Mouse (Mus musculus) heart, postnatal 0 days (tissue): ENCODE data around the gene Nt5c. TPM values are rescaled to one million over a fixed set of nuclear protein-coding genes. Genes with fewer than 3 reads are reported as not detected.

Experiments used
- ATAC-seq: fragments of 200-750 bp; cut with Nextera tagmentation; 2 replicates; pipeline ENCODE4 v1.8.0; 2017; ENCODE audit warnings: low read depth, moderate number of reproducible peaks, moderate library complexity; ENCODE audit not compliant: insufficient read depth
- DNase-seq: peaks from one replicate; pipeline ENCODE4 v3.0.0-alpha.2; 2016; ENCODE audit warnings: low spot score
- H3K27ac ChIP-seq: fragments of 300-500 bp; sonication (generic); 2 replicates; pipeline ENCODE4 v1.5.1; 2014; ENCODE audit warnings: low read depth, mild to moderate bottlenecking
- H3K27me3 ChIP-seq: fragments of 300-500 bp; sonication (generic); 2 replicates; pipeline ENCODE4 v1.6.1; 2014; ENCODE audit warnings: low read length, mixed read lengths; ENCODE audit not compliant: control insufficient read depth, insufficient read depth
- H3K36me3 ChIP-seq: fragments of 300-500 bp; sonication (generic); replicated peaks from 2 replicates; pipeline ENCODE4 v1.6.1; 2014; ENCODE audit warnings: low read length, mixed read lengths; ENCODE audit not compliant: control insufficient read depth, insufficient read depth
- H3K4me1 ChIP-seq: fragments of 300-500 bp; sonication (generic); 2 replicates; pipeline ENCODE4 v1.6.1; 2014; ENCODE audit warnings: antibody characterized with exemption; ENCODE audit not compliant: control insufficient read depth, insufficient read depth
- H3K4me2 ChIP-seq: fragments of 300-500 bp; sonication (generic); 2 replicates; pipeline ENCODE4 v1.6.1; 2014; ENCODE audit warnings: low read depth, mild to moderate bottlenecking, low read length, moderate library complexity
- H3K4me3 ChIP-seq: fragments of 300-500 bp; sonication (generic); 2 replicates; pipeline ENCODE4 v1.5.1; 2014; ENCODE audit warnings: low read depth, low read length
- H3K9ac ChIP-seq: fragments of 300-500 bp; sonication (generic); replicated peaks from 2 replicates; pipeline ENCODE4 v1.6.1; 2014; ENCODE audit warnings: low read depth, low read length, mixed read lengths
- H3K9me3 ChIP-seq: fragments of 300-500 bp; sonication (generic); replicated peaks from 2 replicates; pipeline ENCODE4 v1.6.1; 2016; ENCODE audit warnings: low read length; ENCODE audit not compliant: control insufficient read depth
- CTCF ChIP-seq: IDR thresholded peaks from 2 replicates; pipeline ENCODE4 v1.5.1; 2016; ENCODE audit warnings: antibody characterized with exemption, control low read depth, low read depth
- EP300 ChIP-seq: IDR thresholded peaks from 2 replicates; pipeline ENCODE4 v1.6.1; 2016; ENCODE audit warnings: antibody characterized with exemption, low read depth
- WGBS: fragments of 180-500 bp; shearing (Covaris S2); extraction: QIAGEN DNeasy Blood & Tissue Kit; methylation state at CpG from one replicate; pipeline ENCODE4 v1.1.7; 2014; 5-methylcytosine and 5-hydroxymethylcytosine counted together
- microRNA-seq: library from miRNA; unstranded; fragments of <30 nt; microRNA quantifications from one replicate; pipeline ENCODE4, GENCODE M21; 2016
- polyA plus RNA-seq: library from polyadenylated mRNA; unstranded; fragments of >200 nt; fragmentation: Nextera tagmentation; extraction: Ambion mirVana; gene quantifications from 2 replicates; pipeline ENCODE4 v1.2.1, GENCODE M21; 2015
- total RNA-seq: library from RNA; depleted of rRNA; stranded (reverse); fragments of >200 nt; gene quantifications from 2 replicates; pipeline ENCODE4 v1.2.3, GENCODE M21; 2014; ENCODE audit warnings: low replicate concordance; rRNA removed

Gene Nt5c
- total and polyA plus RNA-seq, 2 experiments from 2014 or later: 24.5 to 53.7 TPM

- WGBS: 41% methylated on average over 15 of the region's 15 CpGs
- Histone ChIP-seq H3K4me3 (no peak overlapping the region), H3K27me3 (no peaks in the 10 kb centered on the region), H3K9me3 (no peaks in the 10 kb centered on the region), H3K27ac (no peak overlapping the region), H3K36me3 (no peaks in the 10 kb centered on the region), H3K4me2 (no peak overlapping the region), H3K4me1 (peaks cover 3% of the 10 kb centered on the region), H3K9ac (no peak overlapping the region)
- TF ChIP-seq CTCF: no peak
- TF ChIP-seq EP300: no peak
- no peak for DNase-seq
- no peak for ATAC-seq
Observed at GRCm38 (mm10) chr11:115441417-115441816, 50.2 kb downstream of the Nt5c start.

Small RNAs within 50 kb of the gene (microRNA-seq; reads per million reads assigned to microRNA genes)
- gene Mir3968: not detected

Other genes starting within 250 kb of the Nt5c start
- 0.15 and 1.6 TPM in 2 replicates for gene Grin2c, start 224.6 kb downstream of the Nt5c start, total RNA-seq
- gene Grin2c, start 224.6 kb downstream of the Nt5c start, polyA plus RNA-seq: not detected in 2 replicates
- 13.8 and 18.2 TPM in 2 replicates for gene Fdxr, start 214.8 kb downstream of the Nt5c start, total RNA-seq
- gene Fdxr, start 214.8 kb downstream of the Nt5c start, polyA plus RNA-seq: 9.6 and 10.1 TPM in 2 replicates
- 2.9 and 3.5 TPM in 2 replicates for gene Fads6, start 194.2 kb downstream of the Nt5c start, total RNA-seq
- 0.33 and 0.34 TPM in 2 replicates for gene Fads6, start 194.2 kb downstream of the Nt5c start, polyA plus RNA-seq
- 0.12 TPM in 1 of 2 replicates, not detected in the other for gene Otop2, start 184.7 kb downstream of the Nt5c start, total RNA-seq
- not detected in 2 replicates for gene Otop2, start 184.7 kb downstream of the Nt5c start, polyA plus RNA-seq
- gene Ush1g, start 169.8 kb downstream of the Nt5c start, total RNA-seq: 0.31 TPM in 1 of 2 replicates, not detected in the other
- gene Ush1g, start 169.8 kb downstream of the Nt5c start, polyA plus RNA-seq: 0.03 and 0.05 TPM in 2 replicates
- not detected in 2 replicates for gene Otop3, start 157.1 kb downstream of the Nt5c start, total RNA-seq
- not detected in 2 replicates for gene Otop3, start 157.1 kb downstream of the Nt5c start, polyA plus RNA-seq
- gene Hid1, start 124.1 kb downstream of the Nt5c start, total RNA-seq: 8.3 and 11.9 TPM in 2 replicates
- 5.3 and 5.4 TPM in 2 replicates for gene Hid1, start 124.1 kb downstream of the Nt5c start, polyA plus RNA-seq
- 23.1 and 26.7 TPM in 2 replicates for gene Cdr2l, start 109.9 kb downstream of the Nt5c start, total RNA-seq
- 5.2 and 5.6 TPM in 2 replicates for gene Cdr2l, start 109.9 kb downstream of the Nt5c start, polyA plus RNA-seq
- gene Mrpl58, start 88.1 kb downstream of the Nt5c start, total RNA-seq: 107 and 285 TPM in 2 replicates
- gene Mrpl58, start 88.1 kb downstream of the Nt5c start, polyA plus RNA-seq: 224 and 232 TPM in 2 replicates
- gene Atp5h, start 71.9 kb downstream of the Nt5c start, total RNA-seq: 991 and 1,040 TPM in 2 replicates
- gene Atp5h, start 71.9 kb downstream of the Nt5c start, polyA plus RNA-seq: 4,106 and 4,345 TPM in 2 replicates
- 8.3 and 8.4 TPM in 2 replicates for gene Kctd2, start 71.7 kb downstream of the Nt5c start, total RNA-seq
- gene Kctd2, start 71.7 kb downstream of the Nt5c start, polyA plus RNA-seq: 15.1 and 15.6 TPM in 2 replicates
- not detected in 2 replicates for gene Trim80, start 51.3 kb downstream of the Nt5c start, total RNA-seq
- 0.18 and 0.26 TPM in 2 replicates for gene Trim80, start 51.3 kb downstream of the Nt5c start, polyA plus RNA-seq
- gene Slc16a5, start 29.4 kb downstream of the Nt5c start, total RNA-seq: 0.99 and 3.8 TPM in 2 replicates
- 0.11 and 0.15 TPM in 2 replicates for gene Slc16a5, start 29.4 kb downstream of the Nt5c start, polyA plus RNA-seq
- gene Armc7, start 16.2 kb downstream of the Nt5c start, total RNA-seq: 1.8 and 8.7 TPM in 2 replicates
- gene Armc7, start 16.2 kb downstream of the Nt5c start, polyA plus RNA-seq: 3.3 TPM in 2 replicates
- 433 and 473 TPM in 2 replicates for gene Jpt1, start 22.5 kb upstream of the Nt5c start, total RNA-seq
- 496 and 503 TPM in 2 replicates for gene Jpt1, start 22.5 kb upstream of the Nt5c start, polyA plus RNA-seq
- gene Sumo2, start 44.4 kb upstream of the Nt5c start, total RNA-seq: 320 and 327 TPM in 2 replicates
- 549 and 562 TPM in 2 replicates for gene Sumo2, start 44.4 kb upstream of the Nt5c start, polyA plus RNA-seq
- 32.3 and 102 TPM in 2 replicates for gene Nup85, start 72.6 kb upstream of the Nt5c start, total RNA-seq
- 33.9 and 40.8 TPM in 2 replicates for gene Nup85, start 72.6 kb upstream of the Nt5c start, polyA plus RNA-seq
- gene Mrps7, start 112.1 kb upstream of the Nt5c start, total RNA-seq: 53.1 and 56.7 TPM in 2 replicates
- 85.1 and 86.4 TPM in 2 replicates for gene Mrps7, start 112.1 kb upstream of the Nt5c start, polyA plus RNA-seq
- gene Gga3, start 112.2 kb upstream of the Nt5c start, total RNA-seq: 11.8 and 24.0 TPM in 2 replicates
- 7.0 and 7.2 TPM in 2 replicates for gene Gga3, start 112.2 kb upstream of the Nt5c start, polyA plus RNA-seq
- gene Mif4gd, start 121.1 kb upstream of the Nt5c start, total RNA-seq: 31.5 and 38.4 TPM in 2 replicates
- 34.1 and 34.5 TPM in 2 replicates for gene Mif4gd, start 121.1 kb upstream of the Nt5c start, polyA plus RNA-seq
- 25.0 and 35.1 TPM in 2 replicates for gene Slc25a19, start 136.4 kb upstream of the Nt5c start, total RNA-seq
- 35.0 and 41.0 TPM in 2 replicates for gene Slc25a19, start 136.4 kb upstream of the Nt5c start, polyA plus RNA-seq
- gene Grb2, start 216.7 kb upstream of the Nt5c start, total RNA-seq: 48.6 and 126 TPM in 2 replicates
- 96.9 and 116 TPM in 2 replicates for gene Grb2, start 216.7 kb upstream of the Nt5c start, polyA plus RNA-seq